Mouse (Mus musculus): ENCODE results near the gene Olfr917.

The Olfr917 gene

DNA sequence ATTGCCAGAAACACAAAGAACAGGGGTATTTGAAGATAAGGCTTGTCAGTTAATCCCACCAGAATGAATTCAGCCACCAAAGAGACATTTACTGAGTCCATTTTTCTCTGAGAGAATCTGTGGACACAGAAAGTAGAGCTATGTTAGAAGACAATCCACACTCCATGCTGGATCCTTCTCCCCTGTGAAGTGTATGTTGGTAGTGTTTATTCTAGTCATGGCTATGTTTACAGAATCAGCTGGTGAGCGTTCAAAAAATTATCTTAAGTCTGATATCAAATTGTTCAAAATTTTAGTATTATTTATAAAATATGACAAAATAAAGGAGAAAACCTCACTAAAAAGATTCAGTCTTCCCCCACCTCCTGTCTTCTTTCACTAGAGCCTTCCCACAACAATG lies at the start of gene Olfr917:
Olfr917 (minus strand) TSS at position 101 of the 400 bp plus-strand sequence.
- no peak for DNase-seq (ENCODE audit: low spot score)

DNA sequence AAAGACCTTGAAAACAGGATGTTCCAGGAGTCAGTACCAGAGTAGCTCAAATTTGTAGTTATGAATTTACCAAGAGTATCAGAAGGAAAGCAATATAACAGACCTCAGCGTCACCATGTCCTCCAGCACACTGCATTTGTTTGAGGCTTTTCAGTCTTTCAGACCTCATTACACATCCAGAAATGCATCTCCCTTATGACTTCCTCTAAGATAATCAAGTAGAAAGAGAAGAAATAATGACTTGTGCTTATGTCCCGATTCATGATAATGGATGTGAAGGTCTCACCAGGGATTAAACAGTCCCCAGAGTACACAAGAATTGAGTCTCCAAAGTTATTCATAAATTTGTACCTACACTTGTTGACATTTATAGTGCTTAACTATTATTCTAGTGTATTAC lies 8.9 kb upstream of the Olfr917 start, which contains the start of gene Olfr918:
Olfr918 (minus strand) TSS at position 101 of the 400 bp plus-strand sequence.
- no peak for DNase-seq (ENCODE audit: low spot score)

GRCm38 (mm10) chr9:38672887-38673286 lies 7.2 kb upstream of the Olfr917 start:
- no peak for DNase-seq (ENCODE audit: low spot score)

- DNase-seq (ENCODE audit: low spot score): no peak
These were observed 5.9 kb downstream of the Olfr917 start, which contains the start of gene Olfr916 for GRCm38 (mm10) chr9:38659775-38660174. Olfr916 (minus strand) TSS chr9:38659875.

DNA sequence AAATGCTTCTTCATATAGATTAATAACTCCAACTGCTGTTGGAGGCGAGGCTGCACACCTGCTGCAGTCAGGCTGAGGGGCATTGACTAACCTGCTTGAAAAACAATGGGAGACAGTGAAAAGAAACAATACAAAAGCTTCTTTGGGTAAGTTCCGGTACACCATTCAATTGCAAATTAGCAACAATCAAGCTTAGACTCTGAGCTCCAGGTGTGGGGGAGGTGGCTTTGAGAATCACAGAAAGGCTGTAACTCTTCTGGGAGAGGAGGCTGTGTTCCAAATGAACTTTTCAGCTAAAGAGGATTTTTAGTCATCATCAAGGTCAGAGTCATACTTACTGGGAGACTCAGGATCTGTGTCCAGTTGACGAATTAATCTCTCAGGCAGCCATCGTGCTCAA lies 33.2 kb downstream of the Olfr917 start:
- DNase-seq (ENCODE audit: low spot score): no peak
